Mouse (Mus musculus) lung, adult 2 months (tissue): ENCODE data around the gene Pop7.

ENCODE experiments used
- CTCF ChIP-seq: fragments of 200-500 bp; IDR thresholded peaks from 2 replicates; pipeline ENCODE4 v1.5.1; 2011; ENCODE audit warnings: mild to moderate bottlenecking, low read length, control low read depth; ENCODE audit not compliant: insufficient read depth
- POLR2A ChIP-seq: fragments of 200-500 bp; IDR thresholded peaks from 2 replicates; pipeline ENCODE4 v1.6.1; 2011; ENCODE audit warnings: low read depth, mild to moderate bottlenecking, control low read depth, low read length, borderline replicate concordance; ENCODE audit errors: extremely low read depth

DNA sequence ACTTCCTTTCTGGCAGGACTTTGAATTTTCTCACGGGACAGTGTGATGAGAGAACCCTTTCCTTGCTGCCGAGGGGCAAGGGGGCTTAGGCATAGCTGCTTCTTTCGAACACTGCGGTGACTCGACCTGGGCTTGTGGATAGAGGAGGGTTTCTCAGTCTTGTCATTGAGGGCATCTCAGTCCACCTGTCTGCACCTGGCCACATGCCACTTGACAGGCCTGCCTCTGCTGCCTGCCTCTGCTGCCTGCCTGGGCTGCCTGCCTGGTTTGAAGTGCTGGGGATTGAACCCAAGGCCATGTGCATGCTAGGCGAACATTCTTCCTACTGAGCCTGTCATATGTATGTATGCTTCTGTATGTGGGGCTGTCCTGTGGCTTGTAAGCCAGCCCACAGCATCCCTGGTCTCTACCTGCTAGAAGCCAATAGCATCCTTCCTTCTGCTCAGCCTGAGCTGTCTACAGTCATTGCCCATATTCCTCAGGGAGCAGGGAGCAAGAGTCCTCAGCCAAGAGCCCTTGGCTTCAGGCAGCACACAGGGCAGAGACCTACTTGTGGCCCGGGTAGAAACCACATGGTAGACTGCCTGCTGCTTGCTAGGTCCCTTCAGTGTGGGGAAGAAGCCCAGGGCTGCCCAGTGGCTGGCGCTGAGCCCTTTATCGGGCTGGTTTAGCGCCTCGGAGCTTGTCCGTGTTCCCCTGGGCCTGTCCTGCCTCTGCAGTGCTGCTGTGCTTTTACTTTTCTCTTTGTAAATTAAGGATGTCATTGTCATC lies 11.8 kb upstream of the Pop7 start:
- TF ChIP-seq CTCF (no peak), POLR2A (no peak; the same call in 1 of the 2 replicates)
